Mouse (Mus musculus) neutrophil, adult 5-6 weeks (primary cell): ENCODE measurements around the gene Sh2d7. TPM values are rescaled to one million over a fixed set of nuclear protein-coding genes. Genes with fewer than 3 reads are reported as not detected.
"Not testable (repeated sequence)": the region's sequence is repeated elsewhere in the genome, so short reads cannot be mapped to it uniquely, and the experiment has no call there.

ENCODE experiments used
- ATAC-seq: fragments of 151-379, 151-347 bp; 2 replicates; pipeline ENCODE4 v1.8.0; 2017; ENCODE audit warnings: mild to moderate bottlenecking, moderate TSS enrichment; ENCODE audit not compliant: insufficient number of reproducible peaks, poor library complexity, low FRiP score, severe bottlenecking; ENCODE audit errors: extremely low read depth
- total RNA-seq: library from RNA; stranded (forward); fragments of 200-1000 nt; gene quantifications from 2 replicates; pipeline ENCODE4 v1.2.3, GENCODE M21; 2017

Sh2d7 gene
- total RNA-seq, 1 experiment from 2014 or later = not detected

DNA sequence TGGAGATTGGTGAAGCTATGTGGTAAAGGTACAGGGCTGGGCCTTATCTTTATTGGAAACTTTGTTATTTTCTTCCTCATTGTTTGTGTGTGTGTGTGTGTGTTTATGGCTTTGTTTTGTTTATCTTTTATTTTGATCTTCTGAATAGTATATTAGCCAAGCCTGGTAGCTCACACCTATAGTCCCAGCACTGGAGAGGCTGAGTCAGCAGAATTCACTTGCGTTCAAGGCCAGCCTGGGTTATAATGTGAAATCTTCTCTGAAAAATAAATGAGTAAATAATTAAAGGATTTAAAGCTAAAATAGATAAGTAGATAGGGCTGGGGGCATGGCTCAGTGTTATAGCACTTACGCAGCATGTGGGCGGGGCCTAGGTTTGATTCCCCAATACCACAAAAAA, 540 bp upstream of the Sh2d7 start:
- ATAC-seq = no peak

DNA sequence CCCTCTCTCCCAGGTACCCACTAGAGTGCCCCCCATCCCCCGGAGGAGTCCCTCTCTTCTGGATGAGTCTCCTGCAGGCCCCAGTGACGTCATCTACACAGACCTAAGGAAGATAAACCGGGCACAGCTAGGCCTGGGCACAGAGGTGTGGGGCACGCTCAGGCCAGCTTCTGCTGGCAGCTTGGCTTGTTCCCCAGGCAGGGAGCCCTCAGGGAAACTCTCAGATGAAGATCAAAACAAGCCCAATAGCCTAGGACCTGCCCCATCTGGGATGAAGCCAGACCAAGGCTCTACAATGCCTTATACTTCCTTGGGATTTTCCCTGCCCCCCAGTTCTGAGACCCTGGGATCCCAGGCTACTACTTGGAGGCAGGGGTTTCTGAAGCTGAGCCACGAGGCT, 2.0 kb downstream of the Sh2d7 start:
- no peak for ATAC-seq

DNA sequence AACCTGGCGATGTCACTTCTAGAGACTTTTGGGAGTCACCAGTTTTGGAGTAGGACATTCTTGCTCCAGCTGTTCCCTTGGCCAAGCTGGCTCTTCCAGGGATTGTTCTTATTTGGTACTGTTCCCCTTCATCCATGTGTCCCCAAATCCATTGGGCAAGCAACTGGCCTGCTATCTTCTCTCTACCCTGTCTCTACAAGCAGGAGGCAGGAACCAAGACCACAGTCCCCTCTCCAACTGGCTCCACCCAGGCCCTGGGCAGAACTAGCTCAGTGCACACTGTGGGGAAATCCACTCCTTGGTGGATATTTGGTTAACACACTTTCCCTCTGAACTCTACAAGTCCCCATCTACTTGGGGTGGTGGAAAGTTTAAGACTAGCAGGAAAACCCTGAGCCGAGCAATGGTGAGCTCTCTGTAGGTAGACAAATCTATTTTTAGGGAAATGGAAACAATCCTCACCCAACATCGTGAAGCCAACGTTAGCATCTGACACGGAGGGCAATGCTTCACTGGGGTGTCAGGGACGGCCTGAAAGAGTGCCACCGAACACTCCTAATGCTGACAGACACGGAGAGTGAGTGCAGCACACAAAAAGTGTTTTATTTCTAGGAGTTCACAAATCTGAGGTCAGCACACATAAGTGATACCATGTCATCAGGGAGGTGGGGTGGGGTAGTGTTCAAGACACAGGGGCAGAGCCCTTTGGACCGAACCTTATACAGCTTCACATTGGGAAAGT, 5.6 kb downstream of the Sh2d7 start:
- ATAC-seq = no peak

DNA sequence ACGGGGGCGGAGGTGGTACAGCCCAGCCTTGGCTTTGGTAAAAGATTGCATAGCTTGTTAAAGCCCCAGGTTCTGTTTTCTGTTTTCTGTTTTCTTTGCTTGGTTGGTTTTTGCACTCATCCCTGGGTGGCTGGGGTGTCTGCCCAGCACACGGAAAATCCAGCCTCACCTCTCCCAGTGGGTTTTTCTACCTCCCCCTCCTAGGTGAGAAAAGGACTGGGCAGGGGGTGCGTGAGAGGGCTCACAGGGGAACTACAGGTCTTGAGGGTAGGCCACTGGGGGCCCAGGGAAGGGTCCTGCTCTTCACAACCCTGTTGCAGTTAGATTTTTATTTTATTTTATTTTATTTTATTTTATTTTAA, 6.2 kb downstream of the Sh2d7 start:
- no peak for ATAC-seq

DNA sequence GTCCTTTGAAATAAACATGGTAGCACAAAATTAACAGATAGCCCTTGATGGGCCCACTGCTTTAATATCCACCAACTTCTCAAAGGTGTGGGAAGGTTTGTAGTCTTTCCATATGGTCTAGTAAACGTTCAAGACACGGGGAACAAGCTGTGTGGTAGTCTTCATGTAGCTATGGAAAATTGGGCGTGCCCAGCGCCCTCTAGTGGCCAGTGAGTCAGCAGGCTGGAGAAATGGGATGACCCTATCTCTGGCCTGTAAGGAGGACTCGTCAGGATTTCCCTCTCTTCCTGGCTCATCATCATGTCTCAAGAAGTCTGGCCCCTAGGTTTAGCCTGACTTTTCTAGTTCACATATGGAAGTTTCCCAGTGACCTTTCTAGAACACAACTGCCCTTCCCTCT, 8.8 kb downstream of the Sh2d7 start:
- ATAC-seq = 0 out of 2 replicates have a peak, but pooled peaks have one; percentile 31

DNA sequence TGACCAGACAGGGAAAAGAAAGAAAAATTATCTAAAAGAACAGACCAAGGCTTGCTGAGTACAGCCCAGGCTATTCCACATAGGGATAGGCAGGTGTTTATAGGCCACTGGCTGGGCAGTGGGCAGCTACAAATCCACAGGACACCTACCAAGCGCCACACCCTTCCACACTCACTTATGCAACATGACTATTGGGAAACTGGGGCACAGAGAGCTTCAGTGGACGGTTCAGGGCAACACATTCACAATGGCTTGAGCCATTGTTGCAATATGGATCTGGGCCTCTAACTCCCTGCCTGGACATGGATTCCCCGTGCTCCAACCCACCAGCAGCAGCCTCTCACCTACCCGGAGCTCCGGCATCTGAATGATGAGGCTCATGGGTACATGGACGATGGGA, 10.6 kb downstream of the Sh2d7 start:
- ATAC-seq = no peak

DNA sequence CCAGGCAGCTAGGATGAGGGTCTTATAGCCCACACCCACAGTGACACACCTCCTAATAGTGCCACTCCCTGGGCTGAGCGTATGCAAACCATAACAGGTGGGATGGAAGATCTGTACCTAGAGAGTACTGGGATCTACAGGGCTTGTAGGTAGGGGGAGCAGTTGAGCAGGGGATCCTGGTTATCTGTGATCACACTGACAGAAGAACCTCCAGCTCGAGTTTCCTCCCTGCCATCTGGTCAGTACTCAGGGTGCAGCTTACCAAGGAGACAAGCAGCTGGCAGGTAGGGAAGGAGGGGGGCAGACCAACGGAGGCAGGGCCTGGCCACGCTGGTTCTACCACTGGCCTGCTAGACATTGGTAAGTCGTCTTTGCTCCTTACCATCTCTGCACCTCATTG, 13.6 kb downstream of the Sh2d7 start:
- no peak for ATAC-seq

DNA sequence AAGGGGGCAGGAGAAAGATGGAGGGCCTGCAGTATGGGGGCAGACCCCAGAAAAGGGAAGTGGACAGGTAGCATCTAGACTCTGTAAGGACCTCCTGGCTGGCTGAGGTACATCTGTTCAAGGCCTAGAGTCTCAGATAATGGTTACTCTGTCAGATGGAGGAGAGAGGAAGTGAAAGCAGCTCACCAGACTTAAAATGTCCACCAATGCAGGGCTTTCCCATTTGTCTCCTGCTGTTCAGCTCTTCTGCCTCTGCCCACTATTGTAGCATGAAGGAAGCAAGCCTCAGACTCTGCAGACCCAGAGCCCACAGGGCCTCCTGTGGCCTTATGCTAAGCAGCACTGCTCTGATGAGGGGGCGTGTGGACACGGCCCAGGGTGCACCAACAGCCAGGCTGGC, 16.3 kb downstream of the Sh2d7 start:
- peak; percentile 49; the same call in 1 of the 2 replicates for ATAC-seq

DNA sequence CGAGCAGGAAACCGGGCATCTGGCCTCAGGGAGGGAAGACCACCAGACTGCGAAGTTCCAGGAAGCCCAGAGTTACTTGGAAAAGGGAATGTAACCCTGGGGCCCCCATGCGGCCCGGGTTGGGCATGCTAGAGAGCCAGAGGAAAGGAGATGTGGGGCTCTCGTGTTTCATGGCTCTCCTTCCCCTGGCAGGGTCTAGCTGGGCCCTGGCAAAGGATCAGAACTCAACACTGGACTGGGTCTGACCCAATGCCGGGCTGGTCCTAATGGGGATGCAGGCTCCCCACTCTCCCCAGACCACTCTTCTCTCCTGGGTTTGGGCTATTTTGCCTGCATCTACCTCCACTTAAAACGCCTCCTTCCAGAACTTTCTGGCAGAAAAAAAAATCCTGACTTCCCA, 19.9 kb downstream of the Sh2d7 start:
- ATAC-seq = no peak

DNA sequence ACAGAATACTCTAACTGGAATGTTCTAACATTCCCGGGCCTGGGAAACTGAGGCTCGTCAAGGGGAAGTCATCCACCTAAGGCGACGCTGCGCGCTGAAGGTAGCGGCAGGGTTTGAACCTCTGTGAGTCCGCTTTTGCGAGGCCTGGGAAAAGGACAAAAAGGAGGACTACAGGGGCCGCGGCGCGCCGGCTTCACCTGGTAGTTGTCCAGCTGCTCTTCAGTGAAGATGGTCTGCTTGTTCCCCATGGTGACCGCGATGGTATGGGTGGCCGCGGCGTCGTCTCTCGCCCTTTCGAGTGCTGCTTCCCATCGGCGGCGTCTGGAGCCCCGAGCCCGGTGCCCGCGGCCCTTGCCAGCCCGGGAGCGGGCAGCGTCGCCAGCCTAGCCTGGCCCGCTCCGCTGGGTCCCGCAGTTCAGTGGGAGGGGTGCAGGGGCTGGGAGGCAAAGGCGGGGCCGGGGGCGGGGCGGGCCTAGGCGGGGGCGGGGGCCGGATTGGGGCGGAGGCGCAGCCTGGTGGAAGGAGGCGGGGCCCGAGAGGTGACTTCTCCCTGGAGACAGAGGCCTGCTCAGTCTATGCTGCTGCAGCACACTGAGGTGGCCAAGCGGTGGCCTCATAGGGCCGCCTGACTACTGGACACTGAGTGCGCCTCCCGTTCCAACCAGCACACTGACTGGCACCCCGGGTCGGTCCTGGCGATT, 21.1 kb downstream of the Sh2d7 start, which contains the start of gene Cib2:
Cib2 (minus strand) TSS at position 448 of the 701 bp plus-strand sequence.
- peak; percentile 91 for ATAC-seq

DNA sequence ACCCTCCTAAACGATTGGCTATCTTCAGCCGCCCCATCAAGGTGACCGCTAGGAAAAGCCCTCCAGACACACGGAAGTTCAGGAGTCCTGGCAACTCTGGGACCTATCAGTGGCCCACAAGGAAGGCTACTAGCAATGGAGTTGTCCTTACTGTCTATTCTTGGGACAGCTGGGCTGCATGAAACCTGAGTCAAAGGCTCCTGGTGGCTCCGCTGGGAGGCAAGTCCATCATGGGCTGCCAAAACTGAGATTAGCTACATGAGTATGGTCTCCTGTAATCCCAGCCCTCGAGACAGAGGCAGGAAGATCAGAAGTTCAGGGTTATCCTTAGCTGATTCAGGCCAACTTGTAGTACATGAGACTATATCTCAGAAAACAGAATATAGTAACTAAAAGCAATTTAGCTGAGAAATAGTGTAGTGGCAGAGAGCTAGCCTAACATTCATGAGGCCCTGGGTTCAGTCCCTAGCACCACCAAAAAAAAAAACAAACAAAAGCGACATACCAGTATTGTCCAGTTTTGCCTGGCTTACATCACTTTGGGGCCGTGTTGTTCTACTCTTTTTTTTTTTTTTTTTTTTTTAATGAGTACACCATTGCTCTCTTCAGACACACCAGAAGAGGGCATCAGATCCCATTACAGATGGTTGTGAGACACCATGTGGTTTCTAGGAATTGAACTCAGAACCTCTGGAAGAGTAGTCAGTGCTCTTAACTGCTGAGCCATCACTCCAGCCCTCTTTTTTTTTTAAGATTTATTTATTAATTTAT, 22.2 kb downstream of the Sh2d7 start:
- no peak for ATAC-seq

DNA sequence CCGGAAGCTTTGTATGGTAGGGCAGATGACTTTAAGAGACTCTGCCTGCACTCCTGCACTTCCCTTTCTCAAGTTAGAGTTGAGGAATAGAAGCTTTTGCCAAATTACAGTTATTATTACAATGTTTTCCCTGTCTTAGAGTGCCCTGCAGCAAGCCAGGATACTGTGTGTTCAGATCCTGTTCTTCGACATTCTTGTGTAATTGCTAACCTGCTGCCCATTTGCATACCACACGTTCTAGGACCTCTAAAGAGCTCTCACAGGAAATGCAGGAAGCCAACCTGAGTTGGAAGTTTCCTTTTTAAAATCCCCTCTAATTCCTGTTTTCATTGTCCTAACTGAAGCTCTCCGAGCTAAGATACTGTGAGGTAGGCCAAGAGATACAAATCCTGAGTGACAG, 28.2 kb downstream of the Sh2d7 start:
- no peak for ATAC-seq

DNA sequence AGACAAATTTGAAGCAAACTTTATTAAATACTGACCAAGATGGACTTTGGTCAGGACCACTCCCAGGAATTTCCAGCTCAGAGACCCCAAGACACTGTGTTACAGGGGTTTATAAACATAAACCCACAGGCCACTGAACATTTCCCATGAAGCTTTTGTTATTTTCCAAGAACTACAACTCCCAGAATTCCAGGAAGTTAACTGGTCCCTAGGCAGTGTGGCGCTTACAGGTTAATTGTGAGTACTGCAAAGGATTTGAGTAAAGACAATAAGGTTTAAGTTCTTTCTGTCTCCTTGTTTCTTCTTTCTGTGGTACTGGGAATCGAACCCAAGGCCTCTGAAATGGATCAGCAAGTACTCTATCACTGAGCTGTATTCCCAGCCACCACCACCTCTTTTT, 29.9 kb downstream of the Sh2d7 start:
- ATAC-seq = no peak

DNA sequence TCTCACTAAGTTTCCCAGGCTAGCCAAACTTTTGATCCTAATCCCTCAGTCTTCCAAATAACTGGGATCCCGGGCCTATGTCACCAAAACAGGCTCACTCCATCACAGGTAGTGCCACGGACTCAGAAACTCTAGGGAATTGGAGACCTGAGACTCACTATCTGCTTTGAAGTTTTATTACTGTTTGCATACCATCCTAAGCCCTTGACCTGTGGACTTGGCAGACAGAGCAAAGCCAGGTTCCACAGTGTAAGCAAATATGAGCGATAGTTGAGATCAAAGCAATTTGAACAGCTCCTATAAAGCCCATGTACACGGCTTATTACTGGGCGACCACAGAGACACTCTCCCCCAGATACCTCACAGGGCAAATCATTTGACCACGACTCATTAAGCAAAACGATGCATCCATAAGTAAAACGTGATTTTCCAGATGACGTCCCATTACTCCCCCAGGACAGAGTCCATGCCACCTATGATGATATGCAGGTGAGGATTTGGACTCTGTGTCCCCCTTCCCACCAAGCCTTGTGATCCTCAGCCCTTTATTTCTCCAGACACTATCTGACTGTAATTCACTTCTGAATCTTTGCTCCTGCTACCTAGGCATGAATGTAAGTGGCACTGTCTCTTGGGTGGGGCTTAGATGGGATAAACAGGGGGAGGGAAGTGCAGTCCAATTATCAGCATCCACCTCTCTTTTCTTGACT, 32.5 kb downstream of the Sh2d7 start:
- ATAC-seq = no peak

DNA sequence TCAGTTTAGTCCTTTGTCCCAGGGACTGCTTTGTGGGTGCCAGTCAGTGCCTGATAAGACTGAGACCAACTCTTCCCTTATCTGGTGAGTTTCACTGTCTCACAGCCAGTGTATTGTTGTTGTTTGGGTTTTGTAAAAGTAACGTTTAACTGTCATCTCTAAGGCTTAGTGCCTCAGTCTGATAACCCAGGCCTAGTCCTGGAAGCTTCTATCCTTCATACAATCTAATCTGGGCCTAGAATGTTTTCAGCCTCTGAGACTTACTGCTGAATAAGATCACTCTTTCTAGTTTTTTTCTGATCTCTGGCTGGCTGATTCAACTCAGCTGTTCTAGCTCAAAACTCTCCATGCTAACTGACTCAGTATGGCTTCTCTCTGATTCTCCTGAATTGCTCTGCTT, 44.9 kb downstream of the Sh2d7 start:
- no peak for ATAC-seq

DNA sequence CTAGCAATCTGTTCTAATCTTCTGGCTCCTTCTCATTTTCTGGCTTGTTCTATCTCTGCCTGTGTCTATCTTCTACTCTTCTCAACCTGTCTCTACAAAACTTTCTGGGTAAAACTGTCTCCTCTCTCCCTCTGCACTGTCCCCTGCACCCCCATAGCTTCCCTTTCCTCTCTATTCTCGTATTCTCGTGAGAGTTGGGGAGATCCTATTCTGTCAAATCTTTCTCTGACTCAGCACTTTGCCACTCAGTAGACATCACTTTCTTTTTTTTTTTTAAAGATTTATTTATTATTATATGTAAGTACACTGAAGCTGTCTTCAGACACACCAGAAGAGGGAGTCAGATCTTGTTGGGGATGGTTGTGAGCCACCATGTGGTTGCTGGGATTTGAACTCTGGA, 45.3 kb downstream of the Sh2d7 start:
- not testable (repeated sequence) for ATAC-seq

DNA sequence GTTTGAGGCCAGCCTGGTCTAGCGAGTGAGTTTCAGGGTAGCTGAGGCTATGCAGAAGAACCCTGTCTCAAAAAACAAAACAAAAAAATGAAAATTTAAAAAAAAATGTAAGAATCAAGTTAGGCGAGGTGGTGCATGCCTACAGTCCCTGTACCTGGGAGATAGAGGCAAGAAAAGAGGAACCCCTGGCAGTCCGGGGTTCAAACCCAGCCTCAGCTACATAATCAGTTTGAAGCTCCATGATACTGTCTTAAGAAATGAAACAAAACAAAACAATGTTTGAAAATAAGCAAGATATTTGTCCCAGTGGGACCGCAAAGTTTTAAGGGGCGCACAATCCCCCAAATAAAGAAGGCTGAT, 47.0 kb downstream of the Sh2d7 start:
- no peak for ATAC-seq

DNA sequence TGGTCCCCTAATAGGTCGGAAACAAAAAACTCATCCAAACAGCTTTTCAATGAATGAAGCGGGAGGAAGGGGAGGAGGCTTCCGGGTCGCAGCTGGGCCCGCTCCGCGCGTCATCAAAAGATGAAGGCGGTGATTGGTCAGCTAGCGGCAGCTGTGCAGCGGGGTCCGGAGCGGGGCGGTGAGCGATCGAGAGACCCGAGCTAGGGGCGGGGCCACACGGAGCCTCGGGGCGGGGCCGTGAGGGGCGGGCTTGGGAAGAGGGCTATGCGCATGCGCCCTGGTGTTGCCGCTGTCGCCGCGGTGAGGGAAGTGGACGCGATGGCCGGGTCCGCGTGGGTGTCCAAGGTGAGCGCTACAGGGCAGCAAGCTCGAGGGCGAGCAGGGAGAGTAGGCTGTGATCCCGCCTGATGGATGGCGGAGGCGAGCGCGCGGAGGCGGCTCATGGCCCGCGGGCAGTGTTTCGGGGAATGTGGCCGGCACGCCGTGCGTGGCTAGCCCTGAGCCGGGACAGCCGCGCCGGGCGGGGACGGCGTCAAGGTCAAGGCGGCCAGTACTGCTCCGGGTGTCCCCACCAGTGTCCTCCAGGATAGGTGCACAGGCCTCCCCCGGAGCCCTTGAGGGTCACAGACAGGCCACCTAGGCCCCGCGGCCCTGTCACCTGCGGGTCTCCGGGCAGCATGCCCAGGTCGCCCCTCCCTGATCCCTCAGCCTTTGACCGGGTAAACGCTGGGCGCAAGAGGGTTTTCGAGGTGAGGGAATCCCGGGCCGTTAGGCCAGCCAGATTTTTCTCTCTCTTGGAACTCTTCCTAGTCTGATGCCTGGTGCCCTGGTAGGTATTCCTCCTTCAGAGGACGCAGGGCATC, 47.6 kb downstream of the Sh2d7 start, which contains the start of gene Idh3a:
Idh3a (plus strand) TSS at position 136 of the 863 bp plus-strand sequence.
- ATAC-seq = peak; percentile 96
